Mouse (Mus musculus): Measurements from ENCODE around the gene 4933427D14Rik.

4933427D14Rik gene

DNA sequence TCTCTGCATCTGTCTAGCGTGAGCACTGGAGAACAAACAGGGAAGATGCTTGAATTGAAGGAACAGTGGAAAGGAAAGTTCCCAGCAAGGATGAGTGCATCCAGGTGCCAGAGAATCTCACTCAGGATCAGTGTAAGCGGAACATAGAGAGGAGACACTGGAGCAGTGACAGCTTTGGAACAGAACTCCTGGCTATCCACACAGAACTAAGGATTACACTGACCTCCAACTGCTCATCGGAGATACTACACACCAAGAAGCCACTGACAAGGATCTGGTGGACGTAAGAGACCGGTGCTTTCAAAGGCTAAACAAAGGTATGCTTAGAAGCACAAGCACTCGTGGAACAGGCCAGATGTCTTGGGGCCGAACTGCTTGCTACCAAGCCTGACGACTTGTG lies 103.0 kb downstream of the 4933427D14Rik start:
- no peak for DNase-seq (ENCODE audit: low read depth, low spot score)
